Mouse (Mus musculus): ENCODE measurements around the gene Hpn. TPM values are rescaled to one million over a fixed set of nuclear protein-coding genes. Genes with fewer than 3 reads are reported as not detected.
A peak's percentile ranks its signal among the peaks of the same experiment; 100 is the strongest.

Hpn gene
- polyA plus RNA-seq, 1 experiment from 2014 or later = 2.0 TPM

DNA sequence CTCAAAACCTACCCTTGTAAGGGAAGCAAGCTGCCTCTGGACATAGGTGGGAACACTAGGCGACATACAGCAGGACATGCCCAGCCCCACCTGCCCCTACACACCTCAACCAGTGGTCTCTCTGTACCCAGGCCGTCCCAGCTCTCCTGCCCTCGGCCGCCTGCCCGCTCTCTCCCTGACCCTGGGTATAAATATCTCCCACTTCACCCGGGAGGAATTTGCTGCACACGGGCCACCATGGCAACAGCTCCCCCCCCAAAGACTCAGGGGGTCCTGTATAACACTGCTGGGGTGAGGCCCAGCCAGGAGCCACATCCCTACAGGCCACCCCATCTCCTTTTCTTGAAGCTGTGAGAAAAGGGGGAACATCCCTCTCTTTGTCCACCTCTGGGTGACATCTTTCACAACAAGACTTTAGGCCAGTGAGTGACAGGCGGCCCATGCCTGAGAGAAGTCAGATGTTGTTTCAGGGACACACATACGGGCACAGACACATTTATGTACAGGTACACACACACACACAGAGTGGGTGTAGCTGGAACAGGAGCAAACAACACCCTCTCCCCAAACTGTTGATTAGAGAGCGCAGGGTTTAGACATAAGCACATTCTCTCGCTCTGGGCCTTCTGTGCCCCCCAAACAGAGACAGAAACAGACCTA lies 60.3 kb downstream of the Hpn start:
- peaks cover 38 to 51% of the 10 kb centered on the region in 2 experiments for H3K4me1 ChIP-seq (ENCODE audit: control insufficient read depth in 2 of 2, insufficient read depth in 2 of 2, low read length in 2 of 2)
- no peaks in the 10 kb centered on the region for H3K36me3 ChIP-seq (ENCODE audit: control insufficient read depth, insufficient read depth, low read length)
- H3K4me2 ChIP-seq (ENCODE audit: low read length) = peak overlapping the region; percentile 69
- H3K9me3 ChIP-seq (ENCODE audit: control insufficient read depth, low read length) = no peaks in the 10 kb centered on the region
- peak; percentile 36 for ATAC-seq (ENCODE audit: insufficient number of reproducible peaks, insufficient read depth, low FRiP score, low read depth)
- peaks cover 27% of the 10 kb centered on the region for H3K27me3 ChIP-seq (ENCODE audit: control insufficient read depth, insufficient read depth, low read length)
- H3K27ac ChIP-seq (replicated peaks in 1 of 2; ENCODE audit: control insufficient read depth in 1 of 2, insufficient read depth in 1 of 2, low read depth in 2 of 2, low read length in 2 of 2) = peak overlapping the region; percentile 95 to 97
- peak overlapping the region; percentile 81 for H3K9ac ChIP-seq (ENCODE audit: low read length)
- WGBS = 16% methylated on average over 11 of the region's 11 CpGs
- H3K4me3 ChIP-seq (ENCODE audit: control insufficient read depth in 1 of 2, insufficient read depth in 1 of 2, low read depth in 1 of 2, low read length in 2 of 2) = peak overlapping the region; percentile 51 to 60

DNA sequence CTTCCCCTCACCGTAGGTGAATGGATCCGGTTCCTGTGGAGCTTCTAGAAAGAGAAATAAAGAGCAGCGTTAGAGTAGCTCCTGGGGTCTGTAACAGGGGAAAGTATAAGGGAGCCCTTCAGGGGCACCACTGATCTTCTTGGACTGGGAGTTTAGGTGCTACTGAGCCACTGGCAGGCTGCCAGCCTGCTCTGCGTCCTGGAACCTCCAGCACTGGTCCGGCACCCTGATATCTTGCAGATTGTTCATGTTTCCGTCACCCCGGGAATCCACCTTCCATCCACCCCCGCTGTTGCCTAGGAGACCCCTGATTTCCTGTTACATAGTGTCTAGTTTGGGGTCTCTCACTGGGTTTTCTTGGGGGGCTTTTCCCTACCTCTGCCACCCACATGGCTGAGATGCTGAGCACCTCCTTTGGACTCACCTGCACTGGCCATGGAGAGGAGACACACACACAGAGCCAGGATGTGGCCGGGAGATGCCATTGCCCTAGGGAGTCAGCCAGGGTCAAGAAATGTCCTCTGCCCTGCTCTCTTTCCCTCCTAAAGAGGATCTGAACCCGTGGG lies 61.1 kb downstream of the Hpn start:
- H3K4me2 ChIP-seq (ENCODE audit: low read length) = peak overlapping the region; percentile 69
- whole genome bisulfite sequencing = 9% methylated on average over 10 of the region's 10 CpGs
- peak overlapping the region; percentile 51 to 60 for H3K4me3 ChIP-seq (ENCODE audit: control insufficient read depth in 1 of 2, insufficient read depth in 1 of 2, low read depth in 1 of 2, low read length in 2 of 2)
- no peaks in the 10 kb centered on the region for H3K9me3 ChIP-seq (ENCODE audit: control insufficient read depth, low read length)
- peaks cover 34% of the 10 kb centered on the region for H3K27me3 ChIP-seq (ENCODE audit: control insufficient read depth, insufficient read depth, low read length)
- peaks cover 36 to 55% of the 10 kb centered on the region in 2 experiments for H3K4me1 ChIP-seq (ENCODE audit: control insufficient read depth in 2 of 2, insufficient read depth in 2 of 2, low read length in 2 of 2)
- H3K36me3 ChIP-seq (ENCODE audit: control insufficient read depth, insufficient read depth, low read length) = no peaks in the 10 kb centered on the region
- H3K9ac ChIP-seq (ENCODE audit: low read length) = peak overlapping the region; percentile 81
- no peak for ATAC-seq (ENCODE audit: insufficient number of reproducible peaks, insufficient read depth, low FRiP score, low read depth)
- peak overlapping the region; percentile 95 to 97 for H3K27ac ChIP-seq (replicated peaks in 1 of 2; ENCODE audit: control insufficient read depth in 1 of 2, insufficient read depth in 1 of 2, low read depth in 2 of 2, low read length in 2 of 2)

DNA sequence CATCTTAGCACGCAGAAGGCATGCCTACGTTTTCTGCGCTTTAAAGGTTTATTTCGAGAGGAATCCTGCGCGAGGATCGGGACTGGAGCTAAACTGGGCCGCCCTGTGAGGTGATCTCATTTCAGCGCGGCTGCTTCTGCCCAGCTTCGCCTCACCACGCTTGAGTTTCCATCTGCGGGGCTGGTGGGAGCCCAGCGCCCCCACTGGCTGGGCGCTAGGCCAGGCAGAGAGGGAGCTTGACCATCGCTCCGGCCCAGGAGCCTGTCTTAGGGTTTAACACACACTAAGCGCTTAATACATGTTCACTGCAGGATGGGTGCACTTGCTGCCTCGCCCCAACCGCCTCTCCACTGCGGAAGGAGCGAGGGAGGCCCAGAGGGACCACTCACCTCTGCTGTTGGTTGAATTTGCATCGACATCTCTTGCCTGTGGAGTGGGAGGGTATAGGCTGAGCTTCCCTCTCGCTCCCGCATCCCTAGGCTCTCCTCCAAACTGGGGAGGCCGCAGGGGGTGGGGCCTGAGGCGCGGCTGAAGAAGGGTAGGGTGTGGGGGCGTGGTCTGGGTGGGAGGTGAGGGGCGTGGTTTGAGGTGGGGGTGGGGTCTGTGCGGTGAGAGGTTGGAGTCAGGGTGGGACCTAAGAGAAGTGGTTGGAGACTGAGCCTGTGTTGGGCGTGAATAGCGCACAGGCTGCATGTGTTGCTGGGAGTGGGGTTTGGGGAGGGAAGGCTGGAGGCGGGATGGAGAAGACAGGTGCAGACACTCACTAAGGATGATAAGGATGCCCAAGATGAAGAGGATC lies 62.3 kb downstream of the Hpn start:
- H3K27ac ChIP-seq (replicated peaks in 1 of 2; ENCODE audit: control insufficient read depth in 1 of 2, insufficient read depth in 1 of 2, low read depth in 2 of 2, low read length in 2 of 2) = peak overlapping the region in 1 of 2 experiments; percentile 33; a peak in 1 of 4 replicates
- no peaks in the 10 kb centered on the region for H3K36me3 ChIP-seq (ENCODE audit: control insufficient read depth, insufficient read depth, low read length)
- peaks cover 34% of the 10 kb centered on the region for H3K27me3 ChIP-seq (ENCODE audit: control insufficient read depth, insufficient read depth, low read length)
- no peaks in the 10 kb centered on the region for H3K9me3 ChIP-seq (ENCODE audit: control insufficient read depth, low read length)
- H3K9ac ChIP-seq (ENCODE audit: low read length) = peak overlapping the region; percentile 81
- no peak for ATAC-seq (ENCODE audit: insufficient number of reproducible peaks, insufficient read depth, low FRiP score, low read depth)
- H3K4me3 ChIP-seq (ENCODE audit: control insufficient read depth in 1 of 2, insufficient read depth in 1 of 2, low read depth in 1 of 2, low read length in 2 of 2) = peak overlapping the region; percentile 51 to 60
- H3K4me2 ChIP-seq (ENCODE audit: low read length) = peak overlapping the region; percentile 69
- peaks cover 36 to 55% of the 10 kb centered on the region in 2 experiments for H3K4me1 ChIP-seq (ENCODE audit: control insufficient read depth in 2 of 2, insufficient read depth in 2 of 2, low read length in 2 of 2)
- WGBS = 3% methylated on average over 34 of the region's 34 CpGs

DNA sequence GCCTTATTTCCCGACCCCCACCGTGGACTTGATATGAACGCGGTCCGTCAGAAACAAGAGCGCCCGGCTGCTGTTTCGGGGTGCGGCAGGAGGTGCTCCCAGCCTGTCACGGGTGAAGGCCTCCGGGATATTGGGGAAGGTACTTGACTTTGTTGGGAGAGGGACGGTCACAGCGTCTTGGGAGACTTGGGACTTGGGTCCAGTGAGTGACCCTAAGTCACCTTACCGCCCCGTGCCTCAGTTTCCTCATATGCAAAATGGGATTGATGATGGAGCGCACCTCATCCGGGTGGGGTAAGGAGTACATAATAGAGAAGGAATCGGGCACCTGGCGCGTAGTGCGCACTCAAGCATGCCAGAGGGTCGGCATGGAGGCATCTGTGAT lies 62.8 kb downstream of the Hpn start:
- Histone ChIP-seq H3K4me1 (ENCODE audit: control insufficient read depth in 2 of 2, insufficient read depth in 2 of 2, low read length in 2 of 2) (peaks cover 36 to 55% of the 10 kb centered on the region in 2 experiments), H3K9ac (ENCODE audit: low read length) (peak overlapping the region; percentile 81), H3K9me3 (ENCODE audit: control insufficient read depth, low read length) (no peaks in the 10 kb centered on the region), H3K27ac (replicated peaks in 1 of 2; ENCODE audit: control insufficient read depth in 1 of 2, insufficient read depth in 1 of 2, low read depth in 2 of 2, low read length in 2 of 2) (0 out of 4 replicates have a peak overlapping the region, but pooled peaks of 1 of the 2 experiments have one; percentile 33), H3K4me3 (ENCODE audit: control insufficient read depth in 1 of 2, insufficient read depth in 1 of 2, low read depth in 1 of 2, low read length in 2 of 2) (peak overlapping the region; percentile 17 to 51), H3K36me3 (ENCODE audit: control insufficient read depth, insufficient read depth, low read length) (no peaks in the 10 kb centered on the region), H3K4me2 (ENCODE audit: low read length) (peak overlapping the region; percentile 69), H3K27me3 (ENCODE audit: control insufficient read depth, insufficient read depth, low read length) (peaks cover 34% of the 10 kb centered on the region)
- WGBS = 14% methylated on average over 22 of the region's 22 CpGs
- ATAC-seq (ENCODE audit: insufficient number of reproducible peaks, insufficient read depth, low FRiP score, low read depth) = no peak

DNA sequence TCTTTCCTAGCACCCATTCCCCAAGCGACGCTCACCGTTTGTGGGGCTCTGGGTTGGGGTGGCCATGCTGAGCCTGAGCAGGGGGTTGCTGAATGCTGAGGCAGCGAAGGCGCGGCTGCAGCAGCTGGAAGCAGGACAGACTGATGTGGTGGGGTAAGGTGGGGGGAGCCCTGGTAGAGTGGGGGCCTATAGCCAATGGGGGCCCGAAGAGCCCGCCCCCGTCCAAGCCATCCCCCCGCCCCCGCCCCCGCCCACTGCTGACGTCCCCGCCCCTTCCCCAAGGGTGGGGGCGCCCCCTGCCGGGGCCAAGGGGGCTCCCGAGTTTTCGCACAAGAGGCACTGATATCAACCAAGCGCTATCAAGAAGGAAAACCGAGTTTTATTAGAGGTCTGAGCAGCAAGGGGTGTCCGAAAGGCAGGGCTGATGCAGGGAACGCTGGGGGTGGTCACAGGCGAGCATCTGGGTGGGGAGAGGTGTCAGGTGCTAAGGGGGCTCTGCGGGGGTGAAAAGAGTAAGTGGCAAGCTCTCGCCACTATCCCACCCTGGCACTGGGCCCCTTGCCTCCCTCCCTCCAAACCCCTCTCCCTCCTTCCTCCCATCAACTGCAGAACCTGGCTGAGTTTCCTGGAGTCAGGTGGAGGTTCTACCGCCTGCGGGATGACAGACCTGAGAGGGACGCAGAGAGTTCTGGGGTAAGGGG lies 63.6 kb downstream of the Hpn start, which contains the start of gene Fxyd7:
Fxyd7 (minus strand) TSS at position 147 of the 701 bp plus-strand sequence.
- H3K27me3 ChIP-seq (ENCODE audit: control insufficient read depth, insufficient read depth, low read length) = peaks cover 34% of the 10 kb centered on the region
- no peaks in the 10 kb centered on the region for H3K36me3 ChIP-seq (ENCODE audit: control insufficient read depth, insufficient read depth, low read length)
- WGBS = 8% methylated on average over 27 of the region's 28 CpGs
- peak within 1 kb of the TSS; percentile 69 for H3K4me2 ChIP-seq (ENCODE audit: low read length)
- H3K27ac ChIP-seq (replicated peaks in 1 of 2; ENCODE audit: control insufficient read depth in 1 of 2, insufficient read depth in 1 of 2, low read depth in 2 of 2, low read length in 2 of 2) = no peak within 1 kb of the TSS
- H3K9me3 ChIP-seq (ENCODE audit: control insufficient read depth, low read length) = no peaks in the 10 kb centered on the region
- H3K4me3 ChIP-seq (ENCODE audit: control insufficient read depth in 1 of 2, insufficient read depth in 1 of 2, low read depth in 1 of 2, low read length in 2 of 2) = peak within 1 kb of the TSS; percentile 17 to 51
- no peak for ATAC-seq (ENCODE audit: insufficient number of reproducible peaks, insufficient read depth, low FRiP score, low read depth)
- H3K9ac ChIP-seq (ENCODE audit: low read length) = peak within 1 kb of the TSS; percentile 81
- peaks cover 36 to 53% of the 10 kb centered on the region in 2 experiments for H3K4me1 ChIP-seq (ENCODE audit: control insufficient read depth in 2 of 2, insufficient read depth in 2 of 2, low read length in 2 of 2)

DNA sequence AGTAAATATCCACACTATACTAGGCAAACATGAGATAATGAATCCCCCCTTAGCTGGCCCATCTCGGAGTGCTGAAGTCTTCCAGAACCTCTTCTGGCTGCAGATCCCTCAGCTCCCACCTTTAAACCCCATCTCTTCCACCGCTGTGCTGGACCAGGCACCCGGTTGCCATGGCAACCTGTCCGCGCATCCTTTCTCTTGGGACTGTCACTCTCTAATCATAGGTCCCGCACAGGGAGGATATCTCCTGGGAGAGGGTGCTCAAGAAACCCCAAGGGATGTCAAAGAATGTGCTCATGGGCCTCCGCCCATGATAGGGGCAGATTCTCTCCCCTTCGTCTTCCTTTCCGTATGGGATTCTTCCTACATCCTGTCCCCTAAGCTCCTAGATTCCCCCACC lies 64.2 kb downstream of the Hpn start:
- peaks cover 34 to 48% of the 10 kb centered on the region in 2 experiments for H3K4me1 ChIP-seq (ENCODE audit: control insufficient read depth in 2 of 2, insufficient read depth in 2 of 2, low read length in 2 of 2)
- ATAC-seq (ENCODE audit: insufficient number of reproducible peaks, insufficient read depth, low FRiP score, low read depth) = no peak
- H3K9me3 ChIP-seq (ENCODE audit: control insufficient read depth, low read length) = no peaks in the 10 kb centered on the region
- H3K9ac ChIP-seq (ENCODE audit: low read length) = no peak overlapping the region
- peak overlapping the region in 1 of 2 experiments; percentile 51; a peak in 1 of 4 replicates for H3K4me3 ChIP-seq (ENCODE audit: control insufficient read depth in 1 of 2, insufficient read depth in 1 of 2, low read depth in 1 of 2, low read length in 2 of 2)
- WGBS = 15% methylated on average over 9 of the region's 9 CpGs
- H3K36me3 ChIP-seq (ENCODE audit: control insufficient read depth, insufficient read depth, low read length) = no peaks in the 10 kb centered on the region
- no peak overlapping the region for H3K27ac ChIP-seq (replicated peaks in 1 of 2; ENCODE audit: control insufficient read depth in 1 of 2, insufficient read depth in 1 of 2, low read depth in 2 of 2, low read length in 2 of 2)
- H3K27me3 ChIP-seq (ENCODE audit: control insufficient read depth, insufficient read depth, low read length) = peaks cover 34% of the 10 kb centered on the region
- peak overlapping the region; percentile 69; the same call in 1 of the 2 replicates for H3K4me2 ChIP-seq (ENCODE audit: low read length)

DNA sequence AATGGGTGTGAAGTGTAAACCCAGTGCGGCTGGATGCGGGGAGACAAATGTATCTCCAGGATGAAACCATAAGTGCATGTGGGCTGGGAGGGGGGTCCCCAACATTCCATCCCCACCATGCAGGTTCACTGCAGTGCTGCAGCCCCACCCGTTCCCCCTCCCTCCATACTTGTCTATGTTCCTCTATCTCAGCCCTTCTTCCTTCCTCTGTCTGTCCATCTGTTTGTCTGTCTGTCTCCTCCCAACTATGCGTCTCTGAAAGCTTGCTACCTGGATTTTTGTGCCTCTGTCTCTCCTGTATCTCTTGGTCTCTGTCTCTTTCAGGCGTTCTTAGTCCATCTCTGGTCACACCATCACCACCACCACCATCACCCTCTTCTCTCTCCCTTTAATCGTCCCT lies 64.6 kb downstream of the Hpn start:
- peaks cover 35% of the 10 kb centered on the region for H3K27me3 ChIP-seq (ENCODE audit: control insufficient read depth, insufficient read depth, low read length)
- H3K36me3 ChIP-seq (ENCODE audit: control insufficient read depth, insufficient read depth, low read length) = no peaks in the 10 kb centered on the region
- peaks cover 32 to 47% of the 10 kb centered on the region in 2 experiments for H3K4me1 ChIP-seq (ENCODE audit: control insufficient read depth in 2 of 2, insufficient read depth in 2 of 2, low read length in 2 of 2)
- H3K4me3 ChIP-seq (ENCODE audit: control insufficient read depth in 1 of 2, insufficient read depth in 1 of 2, low read depth in 1 of 2, low read length in 2 of 2) = no peak overlapping the region
- 10% methylated on average over 6 of the region's 6 CpGs for WGBS
- H3K9ac ChIP-seq (ENCODE audit: low read length) = no peak overlapping the region
- ATAC-seq (ENCODE audit: insufficient number of reproducible peaks, insufficient read depth, low FRiP score, low read depth) = no peak
- H3K4me2 ChIP-seq (ENCODE audit: low read length) = 0 out of 2 replicates have a peak overlapping the region, but pooled peaks have one; percentile 34
- no peak overlapping the region for H3K27ac ChIP-seq (replicated peaks in 1 of 2; ENCODE audit: control insufficient read depth in 1 of 2, insufficient read depth in 1 of 2, low read depth in 2 of 2, low read length in 2 of 2)
- no peaks in the 10 kb centered on the region for H3K9me3 ChIP-seq (ENCODE audit: control insufficient read depth, low read length)
